Mouse (Mus musculus) forebrain, postnatal 0 days (tissue): ENCODE data around the gene Papolg. TPM values are rescaled to one million over a fixed set of nuclear protein-coding genes. Genes with fewer than 3 reads are reported as not detected.

Source experiments
- ATAC-seq: fragments of 200-750 bp; cut with Nextera tagmentation; 2 replicates; pipeline ENCODE4 v1.8.0; 2017; ENCODE audit warnings: mild to moderate bottlenecking, moderate library complexity
- DNase-seq: peaks from one replicate; pipeline ENCODE4 v3.0.0-alpha.2; 2015
- H3K27ac ChIP-seq: fragments of 300-500 bp; sonication (generic); 2 replicates; pipeline ENCODE4 v1.5.1; 2014; ENCODE audit warnings: low read depth, mild to moderate bottlenecking, antibody characterized with exemption, low read length, moderate library complexity, mixed read lengths
- H3K27me3 ChIP-seq: fragments of 300-500 bp; sonication (generic); 2 replicates; pipeline ENCODE4 v1.6.1; 2014; ENCODE audit warnings: mild to moderate bottlenecking, low read length, mixed read lengths; ENCODE audit not compliant: insufficient read depth
- H3K36me3 ChIP-seq: fragments of 300-500 bp; sonication (generic); 2 replicates; pipeline ENCODE4 v1.6.1; 2014; ENCODE audit warnings: mild to moderate bottlenecking, moderate library complexity; ENCODE audit not compliant: insufficient read depth
- H3K4me1 ChIP-seq: fragments of 300-500 bp; sonication (generic); 2 replicates; pipeline ENCODE4 v1.6.1; 2014; ENCODE audit warnings: antibody characterized with exemption; ENCODE audit not compliant: insufficient read depth
- H3K4me2 ChIP-seq: fragments of 300-500 bp; sonication (generic); 2 replicates; pipeline ENCODE4 v1.6.1; 2014; ENCODE audit warnings: low read depth, mild to moderate bottlenecking, moderate library complexity
- H3K4me3 ChIP-seq: fragments of 300-500 bp; sonication (generic); 2 replicates; pipeline ENCODE4 v1.5.1; 2014; ENCODE audit warnings: low read depth, low read length, mixed read lengths
- H3K9ac ChIP-seq: fragments of 300-500 bp; sonication (generic); 2 replicates; pipeline ENCODE4 v1.6.1; 2014; ENCODE audit warnings: mild to moderate bottlenecking
- H3K9me3 ChIP-seq: fragments of 300-500 bp; sonication (generic); 2 replicates; pipeline ENCODE4 v1.6.1; 2016; ENCODE audit warnings: low read length
- CTCF ChIP-seq: sonication (generic); IDR thresholded peaks from 2 replicates; pipeline ENCODE4 v1.5.1; 2016; ENCODE audit warnings: antibody characterized with exemption, control low read depth, low read depth
- WGBS: fragments of 180-500 bp; shearing (Covaris S2); extraction: QIAGEN DNeasy Blood & Tissue Kit; methylation state at CpG from one replicate; pipeline ENCODE4 v1.1.7; 2014; 5-methylcytosine and 5-hydroxymethylcytosine counted together
- polyA plus RNA-seq: library from polyadenylated mRNA; unstranded; fragments of >200 nt; fragmentation: Nextera tagmentation; extraction: Ambion mirVana; gene quantifications from 2 replicates; pipeline ENCODE4 v1.2.1, GENCODE M21; 2015
- total RNA-seq: library from RNA; depleted of rRNA; stranded (reverse); fragments of >200 nt; gene quantifications from 2 replicates; pipeline ENCODE4 v1.2.3, GENCODE M21; 2014; rRNA removed

Papolg gene
- total and polyA plus RNA-seq, 2 experiments from 2014 or later = 10.7 to 28.1 TPM

DNA sequence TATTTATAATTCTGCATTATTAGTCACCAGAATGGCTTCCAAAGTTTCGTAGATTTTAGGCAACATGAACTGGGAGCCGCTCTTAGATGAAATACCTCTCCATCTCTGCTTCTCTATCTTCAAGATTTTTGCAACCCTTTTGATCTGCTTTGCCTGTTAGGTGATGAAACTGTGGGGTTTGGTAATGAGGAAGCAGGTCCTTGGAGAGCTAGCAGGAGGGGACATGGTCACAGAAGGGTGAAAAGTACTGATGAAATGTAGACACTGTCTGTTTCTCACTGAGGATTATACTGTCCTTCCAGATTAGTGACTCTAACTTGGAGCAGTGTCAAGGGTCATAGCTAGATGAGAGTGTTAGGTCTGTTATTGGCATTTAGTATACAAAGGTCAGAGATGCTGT, 73.4 kb downstream of the Papolg start:
- no peak for DNase-seq
- TF ChIP-seq CTCF = no peak
- no peak overlapping the region for H3K27ac ChIP-seq
- ATAC-seq = no peak
- no peaks in the 10 kb centered on the region for H3K9me3 ChIP-seq
- H3K4me1 ChIP-seq = no peaks in the 10 kb centered on the region
- H3K9ac ChIP-seq = no peak overlapping the region
- H3K27me3 ChIP-seq = no peaks in the 10 kb centered on the region
- no peaks in the 10 kb centered on the region for H3K36me3 ChIP-seq
- no peak overlapping the region for H3K4me2 ChIP-seq
- H3K4me3 ChIP-seq = no peak overlapping the region
- WGBS = 91% methylated on average over 2 of the region's 2 CpGs

DNA sequence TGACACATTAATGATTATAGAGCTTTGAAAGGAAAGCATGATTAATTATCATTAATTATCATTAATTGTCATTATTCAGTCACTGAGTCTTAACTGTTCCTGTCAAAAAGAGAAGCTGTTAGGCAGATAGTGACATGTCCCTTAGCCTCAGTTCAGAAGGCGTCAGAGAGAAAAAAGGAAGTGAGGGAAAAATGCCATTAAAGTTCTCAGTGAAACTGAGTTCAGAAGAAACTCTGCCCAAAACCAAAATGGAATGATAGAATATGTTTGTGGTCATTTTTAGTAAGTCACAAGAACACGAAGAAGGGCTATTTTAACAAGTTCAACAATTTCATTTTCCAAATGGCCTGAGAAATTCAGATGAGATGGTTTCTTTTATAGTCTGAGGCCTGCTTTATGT, 74.1 kb downstream of the Papolg start:
- ATAC-seq = peak; percentile 18; the same call in 1 of the 2 replicates
- no peaks in the 10 kb centered on the region for H3K9me3 ChIP-seq
- TF ChIP-seq CTCF = no peak
- no peaks in the 10 kb centered on the region for H3K4me1 ChIP-seq
- no peak overlapping the region for H3K4me3 ChIP-seq
- H3K36me3 ChIP-seq = no peaks in the 10 kb centered on the region
- WGBS = 71% methylated on average over 2 of the region's 2 CpGs
- H3K27me3 ChIP-seq = no peaks in the 10 kb centered on the region
- H3K4me2 ChIP-seq = no peak overlapping the region
- no peak for DNase-seq
- H3K27ac ChIP-seq = no peak overlapping the region
- H3K9ac ChIP-seq = no peak overlapping the region

DNA sequence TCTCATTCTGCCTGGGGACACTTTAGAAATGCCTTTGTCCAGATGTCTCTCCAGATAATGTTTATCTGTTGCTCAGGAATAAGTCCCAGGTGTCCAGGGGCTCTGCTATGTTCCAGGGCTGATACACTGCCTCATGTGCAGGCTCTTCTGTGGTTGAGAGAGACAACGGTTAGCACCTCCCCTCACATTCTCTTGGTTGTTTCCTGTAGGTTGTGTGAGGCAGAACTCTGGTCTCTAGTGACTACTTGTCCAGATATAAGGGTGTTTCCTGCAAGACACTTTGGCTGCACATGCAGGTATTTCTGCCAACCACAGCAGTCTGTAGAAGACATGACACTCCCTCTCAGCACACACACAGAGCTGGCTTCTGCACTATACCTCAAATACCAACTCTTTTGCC, 76.3 kb downstream of the Papolg start:
- Histone ChIP-seq H3K27ac (no peak overlapping the region), H3K4me1 (no peaks in the 10 kb centered on the region), H3K36me3 (no peaks in the 10 kb centered on the region), H3K4me3 (no peak overlapping the region), H3K9me3 (no peaks in the 10 kb centered on the region), H3K27me3 (no peaks in the 10 kb centered on the region), H3K4me2 (no peak overlapping the region), H3K9ac (no peak overlapping the region)
- ATAC-seq (no peak), DNase-seq (no peak)
- TF ChIP-seq CTCF = no peak
- WGBS = 91% methylated on average over 1 of the region's 1 CpGs

Other genes with a start within 250 kb of the Papolg start
- gene Pus10, start 229.6 kb downstream of the Papolg start, total RNA-seq = 17.8 and 18.0 TPM in 2 replicates
- gene Pus10, start 229.6 kb downstream of the Papolg start, polyA plus RNA-seq = 6.8 and 9.0 TPM in 2 replicates
- gene Pex13, start 229.3 kb downstream of the Papolg start, total RNA-seq = 23.5 and 25.1 TPM in 2 replicates
- 24.9 and 26.0 TPM in 2 replicates for gene Pex13, start 229.3 kb downstream of the Papolg start, polyA plus RNA-seq
- 0.46 and 0.48 TPM in 2 replicates for gene Rel, start 124.3 kb downstream of the Papolg start, total RNA-seq
- 0.33 and 0.39 TPM in 2 replicates for gene Rel, start 124.3 kb downstream of the Papolg start, polyA plus RNA-seq
- gene A830031A19Rik, start 179.8 kb upstream of the Papolg start, total RNA-seq = 1.8 TPM in 1 of 2 replicates, not detected in the other
- gene A830031A19Rik, start 179.8 kb upstream of the Papolg start, polyA plus RNA-seq = 0.26 and 0.63 TPM in 2 replicates
- 70.8 and 85.9 TPM in 2 replicates for gene Bcl11a, start 182.8 kb upstream of the Papolg start, total RNA-seq
- gene Bcl11a, start 182.8 kb upstream of the Papolg start, polyA plus RNA-seq = 173 and 174 TPM in 2 replicates